Mouse (Mus musculus) hindbrain, postnatal 0 days (tissue): ENCODE measurements around the gene Cnp. TPM values are rescaled to one million over a fixed set of nuclear protein-coding genes. Genes with fewer than 3 reads are reported as not detected.
A peak's percentile ranks its signal among the peaks of the same experiment; 100 is the strongest.

Experiments
- ATAC-seq: fragments of 200-750 bp; cut with Nextera tagmentation; 2 replicates; pipeline ENCODE4 v1.8.0; 2017; ENCODE audit warnings: mild to moderate bottlenecking, moderate TSS enrichment, moderate library complexity
- DNase-seq: peaks from one replicate; pipeline ENCODE4 v3.0.0-alpha.2; 2015; ENCODE audit warnings: low spot score
- H3K27ac ChIP-seq: fragments of 300-500 bp; sonication (generic); 2 replicates; pipeline ENCODE4 v1.5.1; 2014; ENCODE audit warnings: mild to moderate bottlenecking
- H3K27me3 ChIP-seq: fragments of 300-500 bp; sonication (generic); 2 replicates; pipeline ENCODE4 v1.6.1; 2014; ENCODE audit warnings: low read length, mixed read lengths; ENCODE audit not compliant: insufficient read depth
- H3K36me3 ChIP-seq: fragments of 300-500 bp; sonication (generic); 2 replicates; pipeline ENCODE4 v1.6.1; 2014; ENCODE audit warnings: low read length, mixed read lengths; ENCODE audit not compliant: insufficient read depth
- H3K4me1 ChIP-seq: fragments of 300-500 bp; sonication (generic); 2 replicates; pipeline ENCODE4 v1.6.1; 2014; ENCODE audit warnings: antibody characterized with exemption, low read length, mixed read lengths; ENCODE audit not compliant: insufficient read depth
- H3K4me2 ChIP-seq: fragments of 300-500 bp; sonication (generic); 2 replicates; pipeline ENCODE4 v1.6.1; 2014; ENCODE audit warnings: low read depth, mild to moderate bottlenecking, low read length, moderate library complexity, mixed read lengths
- H3K4me3 ChIP-seq: fragments of 300-500 bp; sonication (generic); 2 replicates; pipeline ENCODE4 v1.5.1; 2014; ENCODE audit warnings: low read length
- H3K9ac ChIP-seq: fragments of 300-500 bp; sonication (generic); replicated peaks from 2 replicates; pipeline ENCODE4 v1.6.1; 2014; ENCODE audit warnings: mild to moderate bottlenecking, low read length, moderate library complexity, mixed read lengths
- H3K9me3 ChIP-seq: fragments of 300-500 bp; sonication (generic); 2 replicates; pipeline ENCODE4 v1.6.1; 2016; ENCODE audit warnings: low read length, mixed read lengths
- CTCF ChIP-seq: IDR thresholded peaks from 2 replicates; pipeline ENCODE4 v1.5.1; 2016; ENCODE audit warnings: antibody characterized with exemption, control low read depth, low read depth
- WGBS: fragments of 180-500 bp; shearing (Covaris S2); extraction: QIAGEN DNeasy Blood & Tissue Kit; methylation state at CpG from one replicate; pipeline ENCODE4 v1.1.7; 2014; 5-methylcytosine and 5-hydroxymethylcytosine counted together
- polyA plus RNA-seq: library from polyadenylated mRNA; unstranded; fragments of >200 nt; fragmentation: Nextera tagmentation; extraction: Ambion mirVana; gene quantifications from 2 replicates; pipeline ENCODE4 v1.2.1, GENCODE M21; 2015
- total RNA-seq: library from RNA; depleted of rRNA; stranded (reverse); fragments of >200 nt; gene quantifications from 2 replicates; pipeline ENCODE4 v1.2.3, GENCODE M21; 2014

Gene Cnp
- total and polyA plus RNA-seq, 2 experiments from 2014 or later: 121 to 125 TPM

DNA sequence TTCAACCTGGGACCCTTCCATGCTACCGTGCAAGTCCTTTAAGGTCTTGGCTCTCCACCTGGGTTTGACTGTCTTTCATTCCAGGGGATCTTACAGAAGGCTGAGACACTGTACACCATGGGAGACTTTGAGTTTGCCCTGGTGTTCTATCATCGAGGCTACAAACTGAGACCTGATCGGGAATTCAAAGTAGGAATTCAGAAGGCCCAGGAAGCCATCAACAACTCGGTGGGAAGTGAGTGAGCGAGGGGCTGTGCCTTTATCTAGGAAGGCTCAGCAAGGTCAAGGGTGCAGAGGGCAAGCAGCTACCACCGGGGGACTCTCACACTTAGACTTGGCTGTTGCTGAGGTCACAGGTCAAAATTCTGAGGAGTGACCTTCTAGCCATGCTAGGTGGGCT lies 24.6 kb upstream of the Cnp start:
- no peak for TF ChIP-seq CTCF
- Histone ChIP-seq H3K4me3 (no peak overlapping the region), H3K27me3 (no peaks in the 10 kb centered on the region), H3K36me3 (no peaks in the 10 kb centered on the region), H3K4me2 (no peak overlapping the region), H3K27ac (no peak overlapping the region), H3K4me1 (peaks cover 4% of the 10 kb centered on the region; the same call in 1 of the 2 replicates), H3K9me3 (no peaks in the 10 kb centered on the region), H3K9ac (no peak overlapping the region)
- ATAC-seq (no peak), DNase-seq (no peak)
- WGBS: 71% methylated on average over 6 of the region's 6 CpGs

DNA sequence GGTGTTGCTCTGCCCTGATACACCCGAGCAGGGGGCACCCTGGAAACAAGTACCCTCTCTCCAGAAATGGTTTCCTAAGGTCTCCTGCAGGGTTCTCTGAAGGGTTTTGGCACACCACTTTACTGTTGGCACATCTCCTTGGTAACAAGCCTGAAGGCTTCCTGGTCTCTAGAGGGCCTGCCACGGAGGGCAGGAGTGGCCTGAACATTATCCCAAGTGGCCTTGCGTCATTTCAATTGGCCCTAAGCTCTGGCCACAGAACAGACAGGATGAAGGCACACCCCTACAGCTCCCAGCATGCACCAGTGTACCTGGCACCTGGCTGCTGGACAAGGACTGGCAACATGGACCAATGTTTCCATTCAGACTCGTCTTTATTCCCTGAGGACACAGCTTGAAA lies 21.9 kb upstream of the Cnp start:
- no peaks in the 10 kb centered on the region for H3K9me3 ChIP-seq
- no peaks in the 10 kb centered on the region for H3K36me3 ChIP-seq
- TF ChIP-seq CTCF: no peak
- DNase-seq (no peak), ATAC-seq (no peak)
- H3K27ac ChIP-seq: no peak overlapping the region
- no peaks in the 10 kb centered on the region for H3K27me3 ChIP-seq
- no peak overlapping the region for H3K4me3 ChIP-seq
- WGBS: 51% methylated on average over 4 of the region's 4 CpGs
- H3K4me1 ChIP-seq: no peaks in the 10 kb centered on the region
- no peak overlapping the region for H3K4me2 ChIP-seq
- no peak overlapping the region for H3K9ac ChIP-seq

DNA sequence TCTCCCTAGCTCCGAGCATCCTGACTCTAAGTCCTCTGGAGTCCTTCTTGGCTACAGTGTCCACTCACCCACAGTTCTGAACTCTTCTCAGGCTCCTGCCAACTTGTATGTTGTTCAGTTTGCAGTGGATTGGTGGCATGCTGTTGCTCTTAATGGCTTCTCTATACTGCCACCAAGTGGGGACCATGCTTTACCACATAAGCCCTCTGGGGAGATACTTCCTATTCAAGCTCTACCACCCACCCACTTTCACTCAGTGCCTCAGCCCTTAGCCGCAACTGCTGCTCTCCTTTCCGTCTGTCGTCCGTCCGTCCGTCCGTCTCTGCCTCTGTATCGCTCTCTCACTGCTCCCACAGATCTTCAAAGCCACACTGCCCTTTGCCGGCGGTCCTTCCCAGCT lies 19.1 kb upstream of the Cnp start:
- WGBS: 17% methylated on average over 11 of the region's 11 CpGs
- Histone ChIP-seq H3K27me3 (no peaks in the 10 kb centered on the region), H3K27ac (no peak overlapping the region), H3K36me3 (no peaks in the 10 kb centered on the region), H3K4me2 (0 out of 2 replicates have a peak overlapping the region, but pooled peaks have one; percentile 11), H3K9ac (no peak overlapping the region), H3K4me1 (no peaks in the 10 kb centered on the region), H3K4me3 (no peak overlapping the region), H3K9me3 (no peaks in the 10 kb centered on the region)
- DNase-seq (peak; percentile 89), ATAC-seq (peak; percentile 75)
- peak; percentile 82 for TF ChIP-seq CTCF

DNA sequence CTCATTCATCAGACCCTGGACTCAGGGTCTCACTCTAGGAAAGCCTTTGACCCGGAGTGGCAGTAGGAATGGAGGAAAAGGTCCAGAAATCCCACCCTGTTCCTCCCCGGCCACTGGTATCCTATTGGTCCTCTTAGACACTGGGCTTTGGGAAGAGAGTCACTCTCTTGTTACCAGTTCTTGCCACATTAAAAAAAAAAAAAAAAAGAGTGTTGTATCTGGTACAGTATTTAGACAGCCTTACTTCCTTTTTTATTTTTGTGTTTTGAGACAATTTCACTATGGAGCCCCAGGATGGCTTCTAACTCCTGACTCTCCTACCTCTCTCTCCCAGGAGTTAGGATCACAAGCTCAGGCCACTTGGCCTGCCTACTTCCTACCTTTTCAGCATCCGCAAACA lies 17.1 kb upstream of the Cnp start:
- 76% methylated on average over 3 of the region's 3 CpGs for WGBS
- no peak overlapping the region for H3K9ac ChIP-seq
- no peak overlapping the region for H3K27ac ChIP-seq
- no peaks in the 10 kb centered on the region for H3K36me3 ChIP-seq
- H3K27me3 ChIP-seq: no peaks in the 10 kb centered on the region
- H3K9me3 ChIP-seq: no peaks in the 10 kb centered on the region
- DNase-seq: no peak
- no peak overlapping the region for H3K4me3 ChIP-seq
- H3K4me1 ChIP-seq: no peaks in the 10 kb centered on the region
- ATAC-seq: no peak
- no peak for TF ChIP-seq CTCF
- no peak overlapping the region for H3K4me2 ChIP-seq

DNA sequence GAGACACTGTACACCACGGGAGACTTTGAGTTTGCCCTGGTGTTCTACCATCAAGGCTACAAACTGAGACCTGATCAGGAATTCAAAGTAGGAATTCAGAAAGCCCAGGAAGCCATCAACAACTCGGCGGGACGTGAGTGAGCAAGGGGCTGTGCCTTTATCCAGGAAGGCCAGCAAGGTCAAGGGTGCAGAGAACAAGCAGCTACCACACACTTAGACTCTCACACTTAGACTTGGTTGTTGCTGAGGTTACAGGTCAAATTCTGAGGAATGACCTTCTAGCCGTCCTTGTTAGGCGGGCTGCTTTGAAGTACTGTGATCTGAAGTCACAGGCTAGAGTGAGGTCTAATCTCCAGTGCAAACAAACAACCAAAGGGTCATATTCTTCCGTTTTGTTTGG lies 15.2 kb upstream of the Cnp start:
- 44% methylated on average over 7 of the region's 7 CpGs for WGBS

DNA sequence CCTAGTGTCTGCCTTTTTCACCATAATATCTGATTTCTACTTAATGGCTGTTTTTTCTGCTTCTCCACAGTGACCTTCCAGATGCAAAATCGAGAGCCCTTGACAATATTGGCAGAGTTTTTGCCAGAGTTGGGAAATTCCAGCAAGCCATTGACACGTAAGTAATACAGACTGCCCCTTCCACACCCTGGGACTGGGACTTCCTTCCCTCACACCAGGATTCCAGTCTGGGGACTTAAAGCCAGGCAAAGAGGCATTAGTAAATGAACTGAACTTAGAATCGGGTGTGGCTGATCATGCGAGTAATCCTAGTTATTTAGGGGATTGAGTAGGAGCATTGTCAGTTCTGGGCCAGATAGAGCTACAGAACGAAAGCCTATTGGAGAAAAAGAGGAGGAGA lies 13.0 kb upstream of the Cnp start:
- DNase-seq (no peak), ATAC-seq (no peak)
- WGBS: 51% methylated on average over 5 of the region's 5 CpGs
- no peak overlapping the region for H3K9ac ChIP-seq
- no peak for TF ChIP-seq CTCF
- H3K27ac ChIP-seq: no peak overlapping the region
- H3K4me1 ChIP-seq: no peaks in the 10 kb centered on the region
- H3K4me3 ChIP-seq: no peak overlapping the region
- no peaks in the 10 kb centered on the region for H3K9me3 ChIP-seq
- H3K36me3 ChIP-seq: no peaks in the 10 kb centered on the region
- H3K27me3 ChIP-seq: no peaks in the 10 kb centered on the region
- no peak overlapping the region for H3K4me2 ChIP-seq

More for the DNA sequence above, 15.2 kb upstream of the Cnp start:
- no peak for ATAC-seq
- Histone ChIP-seq H3K4me1 (no peaks in the 10 kb centered on the region), H3K9me3 (no peaks in the 10 kb centered on the region), H3K27me3 (no peaks in the 10 kb centered on the region), H3K4me2 (no peak overlapping the region), H3K4me3 (no peak overlapping the region), H3K9ac (no peak overlapping the region), H3K27ac (no peak overlapping the region), H3K36me3 (no peaks in the 10 kb centered on the region)
- no peak for TF ChIP-seq CTCF
- no peak for DNase-seq

DNA sequence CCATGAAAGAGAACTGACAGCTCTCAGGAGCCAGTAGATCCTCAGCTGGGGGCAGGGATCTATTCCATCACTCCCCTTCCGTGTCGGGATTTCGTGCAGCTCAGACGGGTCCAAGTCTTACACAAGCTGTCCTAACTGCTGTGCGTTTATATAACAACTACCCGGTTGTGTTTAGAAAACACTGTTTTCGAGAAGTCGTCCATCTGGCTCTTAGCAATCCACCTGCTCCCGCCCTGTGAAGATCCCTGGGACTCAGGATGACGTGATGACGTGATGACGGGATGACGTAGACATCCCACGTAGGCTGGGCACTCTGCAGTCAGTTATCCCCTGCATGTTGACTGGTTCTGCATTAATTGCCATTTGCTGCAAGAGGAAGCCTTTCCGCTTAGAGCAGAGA lies 10.4 kb upstream of the Cnp start:
- H3K4me3 ChIP-seq: no peak overlapping the region
- no peak overlapping the region for H3K9ac ChIP-seq
- no peak for DNase-seq
- no peaks in the 10 kb centered on the region for H3K9me3 ChIP-seq
- H3K27ac ChIP-seq: no peak overlapping the region
- H3K27me3 ChIP-seq: no peaks in the 10 kb centered on the region
- no peak for TF ChIP-seq CTCF
- no peak overlapping the region for H3K4me2 ChIP-seq
- no peaks in the 10 kb centered on the region for H3K36me3 ChIP-seq
- 85% methylated on average over 15 of the region's 15 CpGs for WGBS
- no peak for ATAC-seq
- no peaks in the 10 kb centered on the region for H3K4me1 ChIP-seq
